Mouse (Mus musculus) thymus, postnatal 0 days (tissue): ENCODE results near the gene Ugt1a8. TPM values are rescaled to one million over a fixed set of nuclear protein-coding genes. Genes with fewer than 3 reads are reported as not detected.
"Not testable (repeated sequence)": the region's sequence is repeated elsewhere in the genome, so short reads cannot be mapped to it uniquely, and the experiment has no call there.

Experiments
- DNase-seq: peaks from one replicate; pipeline ENCODE4 v3.0.0-alpha.2; 2015; ENCODE audit warnings: low spot score
- polyA plus RNA-seq: library from polyadenylated mRNA; unstranded; fragments of >200 nt; fragmentation: Nextera tagmentation; extraction: Ambion mirVana; gene quantifications from 2 replicates; pipeline ENCODE4 v1.2.1, GENCODE M21; 2015

The Ugt1a8 gene
- polyA plus RNA-seq, 1 experiment from 2014 or later: not detected

GRCm38 (mm10) chr1:88219054-88219453 lies 131.4 kb downstream of the Ugt1a8 start:
- DNase-seq: no peak

DNA sequence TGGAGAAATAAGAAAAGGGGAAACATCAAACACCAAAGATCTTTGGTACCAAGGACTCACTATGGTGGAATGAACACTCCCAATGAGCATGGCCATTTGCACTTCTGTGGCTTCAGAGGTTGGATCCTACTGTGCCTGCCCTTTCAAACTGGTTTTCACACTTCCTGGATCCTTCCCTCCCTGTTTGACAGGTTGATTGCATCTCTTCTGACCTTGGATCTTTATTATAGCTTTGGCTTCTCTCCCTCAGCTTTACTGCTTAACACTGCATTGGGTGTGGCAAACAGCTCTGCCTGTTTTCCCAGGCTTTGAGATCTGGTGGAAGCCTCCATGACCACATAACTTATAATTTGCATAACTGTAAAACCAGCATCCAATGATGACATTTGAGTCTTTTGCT lies 132.7 kb downstream of the Ugt1a8 start:
- DNase-seq: no peak

- DNase-seq: no peak
These were observed 134.6 kb downstream of the Ugt1a8 start for GRCm38 (mm10) chr1:88222216-88222615.

- DNase-seq: not testable (repeated sequence)
These were observed 135.4 kb downstream of the Ugt1a8 start for GRCm38 (mm10) chr1:88223011-88223515.

DNA sequence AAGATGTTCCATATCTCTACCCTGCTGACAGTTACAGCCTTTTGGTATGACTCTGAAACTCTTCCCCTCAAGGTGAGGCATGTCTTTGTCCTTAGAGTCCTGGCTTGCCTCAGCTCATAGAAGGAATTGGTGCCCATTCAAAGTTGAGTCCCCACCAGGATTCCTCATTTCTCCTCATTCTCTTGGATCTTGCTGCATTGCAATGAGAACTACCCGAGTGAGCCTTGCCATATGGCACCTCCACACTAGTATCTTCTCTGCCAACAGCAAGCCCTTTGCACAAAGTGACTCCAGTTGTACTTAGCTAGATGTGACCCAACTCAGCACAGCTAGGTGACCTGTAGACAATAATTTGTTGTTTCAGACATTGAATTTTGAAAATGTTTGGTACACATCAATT lies 136.0 kb downstream of the Ugt1a8 start:
- DNase-seq: no peak

DNA sequence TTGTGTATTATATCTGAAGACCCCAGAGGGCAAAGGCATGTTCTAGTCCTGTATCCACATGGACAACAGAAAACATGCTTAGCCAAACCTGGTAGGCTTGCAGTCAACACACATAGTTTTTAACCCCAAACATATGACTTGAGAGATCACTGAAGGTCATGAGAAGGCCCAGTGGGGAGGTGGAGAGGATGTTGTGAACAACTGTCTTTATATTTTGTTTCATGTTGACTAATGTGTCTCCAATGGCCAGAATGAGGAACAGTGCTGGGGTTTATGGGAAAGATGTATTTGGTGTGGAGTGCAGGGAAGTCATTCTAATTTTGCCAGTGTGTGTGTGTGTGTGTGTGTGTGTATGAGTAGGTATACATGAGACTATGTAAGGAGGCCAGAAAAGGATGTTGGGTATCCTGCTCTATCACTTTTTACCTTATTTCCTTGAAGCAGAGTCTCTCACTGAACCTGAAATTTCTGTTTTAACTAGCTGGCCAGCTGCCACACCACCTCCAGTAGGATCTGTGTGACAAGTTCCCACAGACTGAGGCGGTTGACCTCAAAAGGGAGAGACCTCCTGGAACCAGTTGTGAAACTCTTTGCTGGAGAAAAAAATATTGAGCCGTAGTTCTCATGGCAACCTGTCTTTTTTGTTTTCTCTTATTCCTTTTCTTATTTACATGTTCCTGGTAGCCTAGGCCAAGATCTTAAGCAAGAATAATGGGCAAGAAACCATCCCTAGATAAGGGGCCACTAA lies 136.6 kb downstream of the Ugt1a8 start:
- no peak for DNase-seq

GRCm38 (mm10) chr1:88225301-88225700 lies 137.7 kb downstream of the Ugt1a8 start:
- not testable (repeated sequence) for DNase-seq

DNA sequence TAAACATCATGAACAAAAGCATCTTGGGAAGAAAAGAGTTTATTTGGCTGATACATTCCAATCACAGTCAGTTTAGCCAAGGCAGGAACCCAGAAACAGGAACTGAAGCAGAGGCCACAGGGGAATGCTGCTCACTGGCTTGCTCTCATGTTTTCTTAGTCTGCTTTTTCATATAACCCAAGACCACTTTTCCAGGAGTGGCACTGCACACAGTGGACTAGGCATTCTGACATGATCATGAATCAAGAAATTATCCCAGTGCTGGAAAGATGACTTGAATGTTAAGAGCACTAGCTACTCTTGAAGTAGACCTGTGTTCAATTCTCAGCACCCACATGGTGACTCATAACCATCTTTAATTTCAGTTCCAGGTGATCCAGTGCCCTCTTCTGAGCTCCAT lies 138.1 kb downstream of the Ugt1a8 start:
- no peak for DNase-seq

GRCm38 (mm10) chr1:88226670-88227379 lies 139.2 kb downstream of the Ugt1a8 start, which contains the start of gene Mroh2a:
Gene Mroh2a (plus strand): TSS chr1:88226986.
- no peak for DNase-seq

DNA sequence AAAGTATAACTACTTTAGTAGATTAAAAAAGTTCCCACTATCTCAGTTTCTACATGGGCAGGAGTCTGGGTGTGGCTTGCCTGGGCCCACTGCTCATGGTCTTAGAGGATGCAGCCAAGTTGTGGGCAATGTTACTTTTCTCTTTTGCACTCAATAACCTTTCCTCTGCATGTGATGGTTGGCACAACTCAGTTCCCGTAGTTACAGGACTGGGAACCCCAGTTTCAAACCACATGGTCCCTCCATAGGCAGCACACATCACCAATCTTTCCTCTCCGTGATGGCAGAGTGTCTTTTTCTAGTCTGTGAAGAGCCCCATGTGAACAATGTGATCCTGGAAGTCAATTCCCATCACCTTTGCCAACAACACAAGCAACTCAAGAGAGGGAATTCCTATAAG lies 139.9 kb downstream of the Ugt1a8 start:
- no peak for DNase-seq

GRCm38 (mm10) chr1:88228121-88228520 lies 140.5 kb downstream of the Ugt1a8 start:
- DNase-seq: no peak

- DNase-seq: no peak
These were observed 142.0 kb downstream of the Ugt1a8 start for GRCm38 (mm10) chr1:88229566-88229965.

GRCm38 (mm10) chr1:88229986-88230385 lies 142.4 kb downstream of the Ugt1a8 start:
- DNase-seq: no peak

GRCm38 (mm10) chr1:88230421-88230820 lies 142.8 kb downstream of the Ugt1a8 start:
- no peak for DNase-seq

GRCm38 (mm10) chr1:88230981-88231802 lies 143.6 kb downstream of the Ugt1a8 start:
- no peak for DNase-seq

DNA sequence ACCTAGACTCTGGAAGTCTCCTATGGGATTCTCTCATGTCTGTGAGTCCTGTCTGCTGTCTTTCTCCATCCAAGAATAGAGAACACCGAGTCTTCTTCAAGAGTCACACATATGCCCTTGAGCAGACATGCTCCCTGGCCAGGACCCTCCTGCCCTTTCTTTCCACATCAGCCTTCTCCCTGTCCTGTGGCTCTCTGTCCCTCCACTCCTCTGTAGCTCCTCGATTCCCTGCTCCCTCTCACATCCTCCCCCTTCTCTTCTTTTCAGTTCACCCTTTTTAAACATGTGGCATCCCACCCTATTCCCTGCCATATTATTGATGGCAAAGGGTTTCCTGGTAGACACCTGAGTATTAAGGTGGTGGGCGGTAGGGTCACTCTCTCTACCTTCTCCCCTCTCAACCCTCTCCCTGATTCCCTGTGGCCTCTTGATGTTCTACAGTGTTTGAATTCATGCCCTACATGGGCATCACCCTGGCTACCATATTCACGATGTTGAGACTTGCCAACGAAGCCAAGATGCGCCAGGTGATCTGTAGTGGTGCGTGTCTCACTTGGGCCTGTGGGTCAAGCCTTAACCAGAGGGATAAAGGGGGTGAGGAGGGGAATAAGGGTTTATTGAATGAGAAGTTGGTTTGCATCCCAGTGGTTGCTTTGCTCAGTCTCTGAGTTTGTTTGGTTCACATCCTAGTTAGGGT lies 144.3 kb downstream of the Ugt1a8 start:
- DNase-seq: no peak

DNA sequence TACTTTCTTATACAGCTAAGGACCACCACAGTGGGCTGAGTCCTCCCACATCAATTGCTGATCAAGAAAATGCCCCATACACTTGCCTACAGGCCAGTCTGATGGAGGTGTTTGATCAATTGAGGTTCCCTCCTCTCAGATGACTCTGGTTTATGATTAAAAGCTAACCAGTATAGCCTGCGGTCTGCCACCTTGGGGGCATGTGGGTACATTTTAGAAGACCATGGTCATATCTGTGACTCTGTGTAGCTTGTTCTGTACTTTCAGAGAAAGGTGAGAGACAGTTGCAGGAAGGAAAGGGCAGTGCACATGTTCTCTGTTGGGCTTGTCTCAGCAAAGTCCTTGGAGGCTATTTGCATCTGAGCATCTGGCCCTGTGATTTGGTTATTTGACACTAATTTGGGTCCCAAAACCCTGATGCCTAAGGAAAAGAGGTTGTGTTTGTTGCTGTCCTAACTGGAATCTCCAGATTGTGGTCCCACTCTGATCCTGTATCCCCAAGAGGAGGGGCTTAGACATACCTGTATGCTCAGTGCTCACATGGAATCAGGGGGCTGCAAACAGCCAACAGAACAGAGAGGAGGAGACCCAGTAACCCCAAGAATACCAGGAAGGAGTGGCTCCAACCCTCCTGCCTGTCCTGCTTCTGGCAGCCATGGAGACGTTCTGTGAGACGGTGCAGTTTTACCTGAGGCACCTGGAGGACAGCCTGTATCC lies 145.2 kb downstream of the Ugt1a8 start:
- DNase-seq: no peak

GRCm38 (mm10) chr1:88233421-88234247 lies 146.0 kb downstream of the Ugt1a8 start:
- no peak for DNase-seq

GRCm38 (mm10) chr1:88234248-88234610 lies 146.6 kb downstream of the Ugt1a8 start:
- DNase-seq: no peak

DNA sequence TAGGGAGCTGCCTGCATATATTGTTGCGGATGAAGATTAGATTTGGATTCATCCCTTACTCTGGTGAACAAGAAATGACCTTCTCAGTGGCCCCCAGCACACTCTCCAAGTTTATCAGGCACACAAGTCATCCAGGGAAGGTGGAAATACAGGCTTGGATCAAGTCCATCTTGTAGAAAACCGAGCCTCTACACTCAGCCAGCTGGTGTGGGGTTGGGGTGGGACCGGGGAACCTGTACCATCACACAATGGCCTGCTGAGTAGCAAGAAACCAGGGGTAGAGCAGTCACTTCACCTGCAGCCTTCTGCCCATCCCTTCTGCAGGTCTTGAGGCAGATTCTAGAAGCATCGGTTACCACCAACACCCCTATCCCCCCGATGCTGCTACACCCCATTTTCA lies 147.0 kb downstream of the Ugt1a8 start:
- no peak for DNase-seq
